Mouse (Mus musculus) kidney, postnatal 0 days (tissue): ENCODE measurements at regions not wholly inside any gene's neighbourhood (a gene's known extent, or its start where the extent isn't known, plus 50 kb on each side); places are given as distances from the start of the nearest gene placed in this dataset.

Source experiments
- ATAC-seq: fragments of 200-750 bp; cut with Nextera tagmentation; replicated peaks from 2 replicates; pipeline ENCODE4 v1.8.0; 2017; ENCODE audit warnings: low read depth, moderate number of reproducible peaks, moderate TSS enrichment, moderate library complexity; ENCODE audit not compliant: low FRiP score
- DNase-seq: peaks from one replicate; pipeline ENCODE4 v3.0.0-alpha.2; 2016; ENCODE audit warnings: low spot score
- H3K27ac ChIP-seq: fragments of 300-500 bp; sonication (generic); 2 replicates; pipeline ENCODE4 v1.5.1; 2014; ENCODE audit warnings: mild to moderate bottlenecking
- H3K27me3 ChIP-seq: fragments of 300-500 bp; sonication (generic); 2 replicates; pipeline ENCODE4 v1.6.1; 2014; ENCODE audit warnings: low read length, mixed read lengths; ENCODE audit not compliant: insufficient read depth
- H3K36me3 ChIP-seq: fragments of 300-500 bp; sonication (generic); 2 replicates; pipeline ENCODE4 v1.6.1; 2014; ENCODE audit warnings: low read length, mixed read lengths; ENCODE audit not compliant: insufficient read depth
- H3K4me1 ChIP-seq: fragments of 300-500 bp; sonication (generic); replicated peaks from 2 replicates; pipeline ENCODE4 v1.6.1; 2014; ENCODE audit warnings: antibody characterized with exemption, low read length, mixed read lengths; ENCODE audit not compliant: insufficient read depth
- H3K4me2 ChIP-seq: fragments of 300-500 bp; sonication (generic); 2 replicates; pipeline ENCODE4 v1.6.1; 2014; ENCODE audit warnings: mild to moderate bottlenecking, low read length, moderate library complexity, mixed read lengths
- H3K4me3 ChIP-seq: fragments of 300-500 bp; sonication (generic); replicated peaks from 2 replicates; pipeline ENCODE4 v1.5.1; 2014; ENCODE audit warnings: low read depth, low read length
- H3K9ac ChIP-seq: fragments of 300-500 bp; sonication (generic); 2 replicates; pipeline ENCODE4 v1.6.1; 2014; ENCODE audit warnings: low read depth, low read length
- H3K9me3 ChIP-seq: fragments of 300-500 bp; sonication (generic); replicated peaks from 2 replicates; pipeline ENCODE4 v1.6.1; 2016; ENCODE audit warnings: low read length, inconsistent platforms, mixed read lengths
- CTCF ChIP-seq: IDR thresholded peaks from 2 replicates; pipeline ENCODE4 v1.5.1; 2016; ENCODE audit warnings: antibody characterized with exemption, low read depth, mild to moderate bottlenecking, moderate library complexity
- WGBS: fragments of 180-500 bp; shearing (Covaris S2); extraction: QIAGEN DNeasy Blood & Tissue Kit; methylation state at CpG from one replicate; pipeline ENCODE4 v1.1.7; 2014; 5-methylcytosine and 5-hydroxymethylcytosine counted together

- WGBS = 47% methylated on average over 5 of the region's 5 CpGs
- H3K36me3 ChIP-seq = no peaks in the 10 kb centered on the region
- no peaks in the 10 kb centered on the region for H3K4me1 ChIP-seq
- no peaks in the 10 kb centered on the region for H3K9me3 ChIP-seq
- no peak for ATAC-seq
- no peak for DNase-seq
- H3K4me3 ChIP-seq = no peak overlapping the region
- no peak overlapping the region for H3K9ac ChIP-seq
- no peaks in the 10 kb centered on the region for H3K27me3 ChIP-seq
- no peak for TF ChIP-seq CTCF
- no peak overlapping the region for H3K4me2 ChIP-seq
- H3K27ac ChIP-seq = no peak overlapping the region
Measured at GRCm38 (mm10) chr13:79255362-79255761, 1055.8 kb upstream of the Nr2f1 start.

GRCm38 (mm10) chr13:79252385-79252784, 1052.8 kb upstream of the Nr2f1 start:
- H3K27ac ChIP-seq = no peak overlapping the region
- no peak overlapping the region for H3K4me2 ChIP-seq
- DNase-seq (peak; percentile 55), ATAC-seq (no peak)
- no peak for TF ChIP-seq CTCF
- H3K4me3 ChIP-seq = no peak overlapping the region
- 22% methylated on average over 5 of the region's 5 CpGs for WGBS
- H3K9me3 ChIP-seq = no peaks in the 10 kb centered on the region
- H3K27me3 ChIP-seq = no peaks in the 10 kb centered on the region
- no peak overlapping the region for H3K9ac ChIP-seq
- no peaks in the 10 kb centered on the region for H3K36me3 ChIP-seq
- H3K4me1 ChIP-seq = no peaks in the 10 kb centered on the region

- TF ChIP-seq CTCF = no peak
- H3K27me3 ChIP-seq = no peaks in the 10 kb centered on the region
- 95% methylated on average over 1 of the region's 1 CpGs for WGBS
- ATAC-seq (no peak), DNase-seq (no peak)
- no peaks in the 10 kb centered on the region for H3K4me1 ChIP-seq
- no peak overlapping the region for H3K27ac ChIP-seq
- H3K4me2 ChIP-seq = no peak overlapping the region
- no peak overlapping the region for H3K4me3 ChIP-seq
- no peak overlapping the region for H3K9ac ChIP-seq
- H3K36me3 ChIP-seq = no peaks in the 10 kb centered on the region
- H3K9me3 ChIP-seq = no peaks in the 10 kb centered on the region
Measured at GRCm38 (mm10) chr13:79251269-79251668, 1051.7 kb upstream of the Nr2f1 start.
